In genomic region chr9:61677603-61678002, GRCm38 (mm10) we compare ENCODE assay signal across 27 mouse cellular contexts.
"Had no signal": no experiment of that assay in that cellular context is flagged by ENCODE, and none has a peak within 500 bp of the region (broad histone marks: within the 10 kb centered on the region; RNA-seq: fewer than 3 reads in every experiment).

No protein-coding gene starts in this region.

- H3K36me3 ChIP-seq: heart, embryonic 10.5 days; heart, embryonic 12.5 days; hindbrain, embryonic 10.5 days; hindbrain, embryonic 12.5 days; intestine, embryonic 15.5 days; limb, embryonic 12.5 days; liver, embryonic 13.5 days; liver, embryonic 15.5 days had no signal

- H3K4me1 ChIP-seq: liver, embryonic 15.5 days had no signal

- H3K4me2 ChIP-seq: heart, embryonic 12.5 days; hindbrain, embryonic 12.5 days; hindbrain, embryonic 14.5 days; intestine, embryonic 15.5 days; limb, embryonic 12.5 days; liver, embryonic 11.5 days; liver, embryonic 13.5 days; liver, embryonic 15.5 days had no signal

- H3K4me3 ChIP-seq: heart, embryonic 10.5 days; heart, embryonic 12.5 days; hindbrain, embryonic 10.5 days; hindbrain, embryonic 12.5 days; intestine, embryonic 15.5 days; layer of hippocampus, adult 2 months; left cerebral cortex, adult 2 months; limb, embryonic 12.5 days; liver, embryonic 13.5 days; liver, embryonic 15.5 days had no signal

- H3K9me3 ChIP-seq: heart, embryonic 10.5 days; heart, embryonic 12.5 days; hindbrain, embryonic 10.5 days; hindbrain, embryonic 12.5 days; intestine, embryonic 15.5 days; limb, embryonic 12.5 days; liver, embryonic 13.5 days; liver, embryonic 15.5 days had no signal

- H3K9ac ChIP-seq: heart, embryonic 12.5 days; hindbrain, embryonic 12.5 days; hindbrain, embryonic 14.5 days; intestine, embryonic 15.5 days; limb, embryonic 12.5 days; liver, embryonic 13.5 days; liver, embryonic 15.5 days; liver, postnatal 0 days had no signal

- DNase-seq: gastrocnemius, postnatal 10 days; gastrocnemius, postnatal 25 days; heart, adult 18-20 months; heart, postnatal 10 days; heart, postnatal 4 days; kidney, adult 18-20 months; kidney, adult 8-10 months; kidney, postnatal 10 days; kidney, postnatal 25 days; kidney, postnatal 4 days; liver; liver, embryonic 13.5 days; liver, postnatal 0 days had no signal

- H3K27me3 ChIP-seq: intestine, embryonic 15.5 days; liver, embryonic 13.5 days; liver, embryonic 15.5 days had no signal

- H3K27ac ChIP-seq: heart, embryonic 10.5 days; hindbrain, embryonic 10.5 days; hindbrain, embryonic 12.5 days; hindbrain, embryonic 14.5 days; intestine, embryonic 15.5 days; layer of hippocampus, adult 2 months; left cerebral cortex, adult 2 months; limb, embryonic 12.5 days; liver, embryonic 13.5 days; liver, embryonic 15.5 days had no signal

- ATAC-seq: hindbrain, embryonic 16.5 days; inflammation-experienced regulatory T-cells, adult 6 months; intestine, embryonic 15.5 days; intestine, postnatal 0 days; liver, postnatal 0 days had no signal
